Comparison of ENCODE assay signal across 34 mouse cellular contexts in genomic region chr9:106444836-106445235, GRCm38 (mm10). TPM values are rescaled to one million over a fixed set of nuclear protein-coding genes. Genes with fewer than 3 reads are reported as not detected.
DNase-seq lines count a peak whose midpoint lies in the region; ATAC-seq lines count a peak whose summit lies in the region.
"Had no signal": no experiment of that assay in that cellular context is flagged by ENCODE, and none has a peak within 500 bp of the region (broad histone marks: within the 10 kb centered on the region; RNA-seq: fewer than 3 reads in every experiment).

No protein-coding gene starts in this region.

- DNase-seq in limb, embryonic 10.5 days (ENCODE audit: low spot score) = no peak
- peak; percentile 74 to 84 for DNase-seq in kidney, adult 8-10 months
- peak; percentile 62 to 77 for DNase-seq in kidney, postnatal 25 days
- DNase-seq: adrenal gland, adult 2 months; adrenal gland, postnatal 36 days; B cell, adult 2 months; cerebellum, adult 2 months; cerebellum, postnatal 25 days; gastrocnemius, postnatal 25 days; heart, adult 11 months; heart, postnatal 36 days; lung, adult 2 months; lung, postnatal 14 days; right cerebral cortex, postnatal 25 days; thymus, adult 18-20 months; thymus, postnatal 25 days had no signal

- 76% methylated on average over 4 of the region's 4 CpGs for WGBS in limb, embryonic 13.5 days
- WGBS in limb, embryonic 10.5 days = 81% methylated on average over 4 of the region's 4 CpGs
- 58% methylated on average over 4 of the region's 4 CpGs for WGBS in kidney, embryonic 15.5 days

- H3K27ac ChIP-seq in limb, embryonic 13.5 days = no peak overlapping the region
- H3K27ac ChIP-seq in limb, embryonic 10.5 days = no peak overlapping the region
- 0 out of 2 replicates have a peak overlapping the region, but pooled peaks have one; percentile 32 for H3K27ac ChIP-seq in kidney, embryonic 15.5 days
- H3K27ac ChIP-seq: embryonic facial prominence, embryonic 10.5 days; embryonic facial prominence, embryonic 15.5 days; hindbrain, embryonic 12.5 days; layer of hippocampus, adult 2 months; left cerebral cortex, adult 2 months; liver, embryonic 14.5 days; midbrain, embryonic 12.5 days; neural tube, embryonic 15.5 days; stomach, postnatal 0 days had no signal

- H3K4me2 ChIP-seq in limb, embryonic 13.5 days (replicated peaks) = no peak overlapping the region
- H3K4me2 ChIP-seq in kidney, embryonic 15.5 days = no peak overlapping the region
- H3K4me2 ChIP-seq: embryonic facial prominence, embryonic 15.5 days; heart, embryonic 11.5 days; hindbrain, embryonic 12.5 days; midbrain, embryonic 12.5 days; neural tube, embryonic 15.5 days had no signal

- H3K9me3 ChIP-seq in limb, embryonic 13.5 days = no peaks in the 10 kb centered on the region
- no peaks in the 10 kb centered on the region for H3K9me3 ChIP-seq in limb, embryonic 10.5 days (replicated peaks)
- H3K9me3 ChIP-seq in kidney, embryonic 15.5 days (replicated peaks) = no peaks in the 10 kb centered on the region
- H3K9me3 ChIP-seq: embryonic facial prominence, embryonic 10.5 days; embryonic facial prominence, embryonic 15.5 days; hindbrain, embryonic 12.5 days; midbrain, embryonic 12.5 days; neural tube, embryonic 15.5 days had no signal

- peaks cover 14% of the 10 kb centered on the region for H3K36me3 ChIP-seq in limb, embryonic 13.5 days
- 0 out of 2 replicates have a peak, but pooled peaks cover 4% of the 10 kb centered on the region for H3K36me3 ChIP-seq in limb, embryonic 10.5 days
- H3K36me3 ChIP-seq in kidney, embryonic 15.5 days = peaks cover 12% of the 10 kb centered on the region; the same call in 1 of the 2 replicates
- H3K36me3 ChIP-seq: embryonic facial prominence, embryonic 10.5 days; hindbrain, embryonic 12.5 days; midbrain, embryonic 12.5 days had no signal

- H3K27me3 ChIP-seq in limb, embryonic 13.5 days = no peaks in the 10 kb centered on the region
- no peaks in the 10 kb centered on the region for H3K27me3 ChIP-seq in limb, embryonic 10.5 days (ENCODE audit: low read depth, poor library complexity, severe bottlenecking)
- no peaks in the 10 kb centered on the region for H3K27me3 ChIP-seq in kidney, embryonic 15.5 days
- H3K27me3 ChIP-seq: CH12.LX; embryonic facial prominence, embryonic 15.5 days; hindbrain, embryonic 12.5 days; midbrain, embryonic 12.5 days; neural tube, embryonic 15.5 days had no signal

- peak overlapping the region; percentile 19; the same call in 1 of the 2 replicates for H3K9ac ChIP-seq in limb, embryonic 13.5 days
- no peak overlapping the region for H3K9ac ChIP-seq in kidney, embryonic 15.5 days
- H3K9ac ChIP-seq: embryonic facial prominence, embryonic 15.5 days; hindbrain, embryonic 12.5 days; liver, embryonic 14.5 days; midbrain, embryonic 12.5 days; neural tube, embryonic 15.5 days had no signal

- H3K4me1 ChIP-seq in limb, embryonic 13.5 days = peaks cover 38% of the 10 kb centered on the region
- H3K4me1 ChIP-seq in limb, embryonic 10.5 days = peaks cover 44% of the 10 kb centered on the region
- peaks cover 48% of the 10 kb centered on the region for H3K4me1 ChIP-seq in kidney, embryonic 15.5 days

- no peak overlapping the region for H3K4me3 ChIP-seq in limb, embryonic 13.5 days
- no peak overlapping the region for H3K4me3 ChIP-seq in limb, embryonic 10.5 days
- no peak overlapping the region for H3K4me3 ChIP-seq in kidney, embryonic 15.5 days (replicated peaks)
- H3K4me3 ChIP-seq: embryonic facial prominence, embryonic 15.5 days; hindbrain, embryonic 12.5 days; layer of hippocampus, adult 2 months; left cerebral cortex, adult 2 months; midbrain, embryonic 12.5 days; neural tube, embryonic 15.5 days had no signal

- ATAC-seq in limb, embryonic 13.5 days (ENCODE audit: low FRiP score, low read depth) = no peak
- no peak for ATAC-seq in kidney, embryonic 15.5 days (replicated peaks; ENCODE audit: low FRiP score)
- ATAC-seq in CD4-positive, CD25-positive, alpha-beta regulatory T cell, adult 4 months = no peak
- no peak for ATAC-seq in megakaryocyte progenitor cell, adult 5-6 weeks (replicated peaks; ENCODE audit: poor library complexity)
- ATAC-seq: activated CD4-positive, CD25-positive, alpha-beta regulatory T cell, adult 4 months; forebrain, embryonic 14.5 days; intestine, embryonic 16.5 days had no signal

RNA-seq across cellular contexts. Expression of gene Abhd14b, which starts 2.4 kb away (rescaled TPM):
- polyA plus RNA-seq in limb, embryonic 13.5 days (2015; fragmentation: Nextera tagmentation; extraction: Ambion mirVana) = 20.1 and 20.5 TPM in 2 replicates
- polyA plus RNA-seq in limb, embryonic 10.5 days (2016; fragmentation: Nextera tagmentation; extraction: Ambion mirVana) = 5.9 and 7.6 TPM in 2 replicates
- 27.9 and 30.6 TPM in 2 replicates for polyA plus RNA-seq in kidney, embryonic 15.5 days (2015; fragmentation: Nextera tagmentation; extraction: Ambion mirVana)
- polyA plus RNA-seq in CD4-positive, CD25-positive, alpha-beta regulatory T cell, adult 4 months (2017; shearing (Covaris generic)) = 10 to 100 TPM; 19.4 to 21.2 TPM
- 15.8 and 19.1 TPM in 2 replicates for total RNA-seq in megakaryocyte progenitor cell, adult 5-6 weeks (2015)
- total RNA-seq in megakaryocyte progenitor cell, adult 5-6 weeks (2017) = 8.4 and 11.7 TPM in 2 replicates

RNA-seq across cellular contexts. Expression of gene Abhd14a, which starts 2.6 kb away (rescaled TPM):
- 73.3 and 75.5 TPM in 2 replicates for polyA plus RNA-seq in limb, embryonic 13.5 days (2015; fragmentation: Nextera tagmentation; extraction: Ambion mirVana)
- 45.0 and 46.9 TPM in 2 replicates for polyA plus RNA-seq in limb, embryonic 10.5 days (2016; fragmentation: Nextera tagmentation; extraction: Ambion mirVana)
- 55.5 and 56.8 TPM in 2 replicates for polyA plus RNA-seq in kidney, embryonic 15.5 days (2015; fragmentation: Nextera tagmentation; extraction: Ambion mirVana)
- polyA plus RNA-seq in CD4-positive, CD25-positive, alpha-beta regulatory T cell, adult 4 months (2017; shearing (Covaris generic)) = 10 to 100 TPM; 10.5 to 24.2 TPM
- total RNA-seq in megakaryocyte progenitor cell, adult 5-6 weeks (2015) = 21.3 and 23.4 TPM in 2 replicates
- 27.3 and 30.2 TPM in 2 replicates for total RNA-seq in megakaryocyte progenitor cell, adult 5-6 weeks (2017)

RNA-seq across cellular contexts. Expression of gene Acy1, which starts 6.7 kb away (rescaled TPM):
- polyA plus RNA-seq in limb, embryonic 13.5 days (2015; fragmentation: Nextera tagmentation; extraction: Ambion mirVana) = 48.2 and 51.2 TPM in 2 replicates
- polyA plus RNA-seq in limb, embryonic 10.5 days (2016; fragmentation: Nextera tagmentation; extraction: Ambion mirVana) = 49.4 and 52.8 TPM in 2 replicates
- 49.9 and 52.0 TPM in 2 replicates for polyA plus RNA-seq in kidney, embryonic 15.5 days (2015; fragmentation: Nextera tagmentation; extraction: Ambion mirVana)
- 10 to 100 TPM; 11.6 to 12.2 TPM for polyA plus RNA-seq in CD4-positive, CD25-positive, alpha-beta regulatory T cell, adult 4 months (2017; shearing (Covaris generic))
- total RNA-seq in megakaryocyte progenitor cell, adult 5-6 weeks (2015) = 13.7 TPM in 2 replicates
- total RNA-seq in megakaryocyte progenitor cell, adult 5-6 weeks (2017) = 27.2 and 31.3 TPM in 2 replicates

RNA-seq across cellular contexts. Expression of gene Pcbp4, which starts 8.3 kb away (rescaled TPM):
- polyA plus RNA-seq in limb, embryonic 13.5 days (2015; fragmentation: Nextera tagmentation; extraction: Ambion mirVana) = 129 and 137 TPM in 2 replicates
- 275 and 316 TPM in 2 replicates for polyA plus RNA-seq in limb, embryonic 10.5 days (2016; fragmentation: Nextera tagmentation; extraction: Ambion mirVana)
- polyA plus RNA-seq in kidney, embryonic 15.5 days (2015; fragmentation: Nextera tagmentation; extraction: Ambion mirVana) = 118 and 140 TPM in 2 replicates
- 1 to 10 TPM; 2.9 to 3.1 TPM for polyA plus RNA-seq in CD4-positive, CD25-positive, alpha-beta regulatory T cell, adult 4 months (2017; shearing (Covaris generic))
- total RNA-seq in megakaryocyte progenitor cell, adult 5-6 weeks (2015) = 0.91 and 1.7 TPM in 2 replicates
- 0.96 and 2.7 TPM in 2 replicates for total RNA-seq in megakaryocyte progenitor cell, adult 5-6 weeks (2017)

RNA-seq across cellular contexts. Expression of gene Rpl29, which starts 15.6 kb away (rescaled TPM):
- polyA plus RNA-seq in limb, embryonic 13.5 days (2015; fragmentation: Nextera tagmentation; extraction: Ambion mirVana) = 876 and 951 TPM in 2 replicates
- 1,033 and 1,267 TPM in 2 replicates for polyA plus RNA-seq in limb, embryonic 10.5 days (2016; fragmentation: Nextera tagmentation; extraction: Ambion mirVana)
- 1,077 and 1,119 TPM in 2 replicates for polyA plus RNA-seq in kidney, embryonic 15.5 days (2015; fragmentation: Nextera tagmentation; extraction: Ambion mirVana)
- polyA plus RNA-seq in CD4-positive, CD25-positive, alpha-beta regulatory T cell, adult 4 months (2017; shearing (Covaris generic)) = 1,000 to 10,000 TPM; 1,164 to 1,338 TPM
- total RNA-seq in megakaryocyte progenitor cell, adult 5-6 weeks (2015) = 3,403 and 3,618 TPM in 2 replicates
- total RNA-seq in megakaryocyte progenitor cell, adult 5-6 weeks (2017) = 1,606 and 1,752 TPM in 2 replicates
